Mouse (Mus musculus) C2C12 (cell line): ENCODE measurements around the gene Angptl6.

Experiments
- CEBPB ChIP-seq: IDR thresholded peaks from one replicate; pipeline ENCODE4 v1.6.1; 2011; ENCODE audit warnings: low read depth, mild to moderate bottlenecking, control low read depth, moderate library complexity
- CTCF ChIP-seq: IDR thresholded peaks from one replicate; pipeline ENCODE4 v1.5.1; 2011; ENCODE audit not compliant: control insufficient read depth, insufficient read depth, insufficient read length
- FOSL1 ChIP-seq: IDR thresholded peaks from one replicate; pipeline ENCODE4 v1.8.0; 2011; ENCODE audit warnings: mild to moderate bottlenecking, low read length; ENCODE audit not compliant: poor library complexity, insufficient read depth, severe bottlenecking
- MAX ChIP-seq: IDR thresholded peaks from one replicate; pipeline ENCODE4 v1.6.1; 2011; ENCODE audit warnings: mild to moderate bottlenecking, control low read depth
- MYOD1 ChIP-seq: IDR thresholded peaks from one replicate; pipeline ENCODE4 v1.6.1; 2011; ENCODE audit warnings: low read depth; ENCODE audit not compliant: control insufficient read depth, insufficient read length
- MYOG ChIP-seq: IDR thresholded peaks from one replicate; pipeline ENCODE4 v1.6.1; 2011; ENCODE audit not compliant: control insufficient read depth, insufficient read length; ENCODE audit errors: extremely low read depth
- USF1 ChIP-seq: IDR thresholded peaks from one replicate; pipeline ENCODE4 v1.6.1; 2011; ENCODE audit warnings: low read depth, mild to moderate bottlenecking, control low read depth, moderate library complexity

DNA sequence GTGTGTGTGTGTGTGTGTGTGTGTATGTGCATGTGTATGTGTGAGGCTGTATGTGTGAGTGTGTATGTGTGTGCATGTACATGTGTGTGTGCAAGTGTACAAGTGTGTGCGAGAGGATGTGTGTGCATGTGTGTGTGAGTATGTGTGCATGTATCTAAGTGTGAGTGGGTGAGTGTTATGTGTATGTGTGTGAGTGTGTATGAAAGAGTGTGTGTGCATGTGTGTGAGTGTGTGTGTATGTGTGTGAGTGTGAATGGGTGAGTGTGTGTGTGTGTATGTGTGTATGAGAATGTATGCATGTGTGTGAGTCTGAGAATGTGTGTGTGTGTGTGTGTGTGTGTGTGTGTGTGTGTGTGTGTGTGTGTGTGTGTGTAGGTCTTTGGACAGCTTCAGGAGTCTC, 51.4 kb downstream of the Angptl6 start:
- no peak for TF ChIP-seq CTCF
- no peak for TF ChIP-seq FOSL1
- no peak for TF ChIP-seq USF1
- no peak for TF ChIP-seq CEBPB
- TF ChIP-seq MAX = no peak
- no peak for TF ChIP-seq MYOD1
- TF ChIP-seq MYOG = no peak
